Mouse (Mus musculus): Measurements from ENCODE around the gene Slc22a2. TPM values are rescaled to one million over a fixed set of nuclear protein-coding genes. Genes with fewer than 3 reads are reported as not detected.
"Not testable (repeated sequence)": the region's sequence is repeated elsewhere in the genome, so short reads cannot be mapped to it uniquely, and the experiment has no call there.

Slc22a2 gene
- total and polyA plus RNA-seq, 2 experiments = not detected

- H3K4me1 ChIP-seq (ENCODE audit: control insufficient read depth, insufficient read depth, low read length) = peaks cover 41% of the 10 kb centered on the region
- WGBS = 70% methylated on average over 7 of the region's 7 CpGs
- peaks cover 9% of the 10 kb centered on the region; the same call in 1 of the 2 replicates for H3K79me2 ChIP-seq (ENCODE audit: control insufficient read depth, insufficient read depth, low read length)
- H3K4me3 ChIP-seq (ENCODE audit: insufficient read depth, low read depth, low read length) = no peak overlapping the region
- no peak overlapping the region for H3K27ac ChIP-seq (replicated peaks; ENCODE audit: insufficient read depth, low read depth, low read length)
- TF ChIP-seq CTCF (IDR thresholded peaks at IDR 0.05; ENCODE audit: low read depth, low read length) (no peak), POLR2A (IDR thresholded peaks at IDR 0.05; ENCODE audit: extremely low read depth, insufficient read depth, low read length) (no peak)
- peaks cover 3% of the 10 kb centered on the region; the same call in 1 of the 2 replicates for H3K36me3 ChIP-seq (ENCODE audit: control insufficient read depth, insufficient read depth, low read length)
- no peak overlapping the region for H3K9ac ChIP-seq (ENCODE audit: low read depth, low read length)
- no peaks in the 10 kb centered on the region for H3K27me3 ChIP-seq (ENCODE audit: control insufficient read depth, insufficient read depth, low read length)
- DNase-seq (ENCODE audit: extremely low read depth, low read depth, low spot score) = no peak
Observed at GRCm38 (mm10) chr17:12668478-12669362, 84.8 kb downstream of the Slc22a2 start.

DNA sequence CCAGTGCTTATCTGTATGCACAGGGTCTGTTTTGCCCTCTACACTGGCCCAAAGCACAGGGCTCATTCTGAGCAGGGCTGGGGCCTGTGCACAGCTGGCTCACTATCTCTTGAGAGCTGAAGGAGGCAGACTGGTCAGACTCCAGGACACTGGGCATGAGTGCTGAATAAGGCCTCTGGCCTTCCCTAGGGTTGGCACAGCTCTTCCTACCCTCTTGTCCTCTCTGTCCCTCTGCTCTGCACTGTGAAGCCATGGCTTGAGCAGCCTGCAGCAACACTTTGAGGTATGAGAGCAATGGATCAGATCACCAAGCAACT lies 85.4 kb downstream of the Slc22a2 start:
- peak; percentile 71 for DNase-seq (ENCODE audit: extremely low read depth, low read depth, low spot score)
- Histone ChIP-seq H3K4me1 (ENCODE audit: control insufficient read depth, insufficient read depth, low read length) (peaks cover 37% of the 10 kb centered on the region), H3K27me3 (ENCODE audit: control insufficient read depth, insufficient read depth, low read length) (no peaks in the 10 kb centered on the region), H3K27ac (replicated peaks; ENCODE audit: insufficient read depth, low read depth, low read length) (no peak overlapping the region), H3K9ac (ENCODE audit: low read depth, low read length) (no peak overlapping the region), H3K79me2 (ENCODE audit: control insufficient read depth, insufficient read depth, low read length) (peaks cover 10% of the 10 kb centered on the region; the same call in 1 of the 2 replicates), H3K36me3 (ENCODE audit: control insufficient read depth, insufficient read depth, low read length) (0 out of 2 replicates have a peak, but pooled peaks cover 3% of the 10 kb centered on the region), H3K4me3 (ENCODE audit: insufficient read depth, low read depth, low read length) (no peak overlapping the region)
- no peak for TF ChIP-seq POLR2A (IDR thresholded peaks at IDR 0.05; ENCODE audit: extremely low read depth, insufficient read depth, low read length)

- 26% methylated on average over 5 of the region's 5 CpGs for WGBS
- Histone ChIP-seq H3K79me2 (ENCODE audit: control insufficient read depth, insufficient read depth, low read length) (peaks cover 21% of the 10 kb centered on the region; the same call in 1 of the 2 replicates), H3K4me3 (ENCODE audit: insufficient read depth, low read depth, low read length) (no peak overlapping the region), H3K27ac (replicated peaks; ENCODE audit: insufficient read depth, low read depth, low read length) (peak overlapping the region; percentile 82), H3K36me3 (ENCODE audit: control insufficient read depth, insufficient read depth, low read length) (no peaks in the 10 kb centered on the region), H3K27me3 (ENCODE audit: control insufficient read depth, insufficient read depth, low read length) (no peaks in the 10 kb centered on the region), H3K9ac (ENCODE audit: low read depth, low read length) (no peak overlapping the region), H3K4me1 (ENCODE audit: control insufficient read depth, insufficient read depth, low read length) (peaks cover 29% of the 10 kb centered on the region)
- no peak for TF ChIP-seq CTCF (IDR thresholded peaks at IDR 0.05; ENCODE audit: low read depth, low read length)
- TF ChIP-seq POLR2A (IDR thresholded peaks at IDR 0.05; ENCODE audit: extremely low read depth, insufficient read depth, low read length) = no peak
- peak; percentile 89 for DNase-seq (ENCODE audit: extremely low read depth, low read depth, low spot score)
Observed at GRCm38 (mm10) chr17:12671029-12671605, 87.2 kb downstream of the Slc22a2 start.

- Histone ChIP-seq H3K27ac (replicated peaks; ENCODE audit: insufficient read depth, low read depth, low read length) (peak overlapping the region; percentile 82), H3K79me2 (ENCODE audit: control insufficient read depth, insufficient read depth, low read length) (peaks cover 21% of the 10 kb centered on the region; the same call in 1 of the 2 replicates), H3K36me3 (ENCODE audit: control insufficient read depth, insufficient read depth, low read length) (no peaks in the 10 kb centered on the region), H3K27me3 (ENCODE audit: control insufficient read depth, insufficient read depth, low read length) (no peaks in the 10 kb centered on the region), H3K9ac (ENCODE audit: low read depth, low read length) (peak overlapping the region; percentile 0; the same call in 1 of the 2 replicates), H3K4me3 (ENCODE audit: insufficient read depth, low read depth, low read length) (no peak overlapping the region), H3K4me1 (ENCODE audit: control insufficient read depth, insufficient read depth, low read length) (peaks cover 31% of the 10 kb centered on the region)
- TF ChIP-seq POLR2A (IDR thresholded peaks at IDR 0.05; ENCODE audit: extremely low read depth, insufficient read depth, low read length) = no peak
- WGBS = 77% methylated on average over 7 of the region's 7 CpGs
- DNase-seq (ENCODE audit: extremely low read depth, low read depth, low spot score) = no peak
Observed at GRCm38 (mm10) chr17:12672285-12672790, 88.4 kb downstream of the Slc22a2 start.

GRCm38 (mm10) chr17:12673871-12674270 lies 89.9 kb downstream of the Slc22a2 start:
- WGBS = 20% methylated on average over 3 of the region's 3 CpGs
- DNase-seq (ENCODE audit: extremely low read depth, low read depth, low spot score) = no peak

DNA sequence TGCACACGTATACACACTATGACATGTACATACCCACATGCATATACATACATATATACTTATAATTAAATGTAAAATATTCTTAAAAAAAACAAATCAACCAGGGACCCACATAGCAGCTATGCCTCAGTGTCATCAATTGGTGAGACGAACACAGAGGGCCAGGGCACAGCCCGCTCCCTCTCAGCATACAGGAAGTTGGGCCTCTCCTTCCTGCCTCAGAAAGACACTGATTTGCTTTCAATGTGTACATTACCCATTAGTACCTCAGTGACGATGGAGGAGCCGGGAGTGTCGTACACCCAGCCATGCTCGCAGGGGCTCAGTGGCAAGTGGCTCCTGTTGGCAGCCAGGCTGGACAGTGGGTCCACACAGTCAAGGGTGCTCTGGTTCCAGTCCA lies 91.0 kb downstream of the Slc22a2 start:
- DNase-seq (ENCODE audit: extremely low read depth, low read depth, low spot score) = peak; percentile 59
- Histone ChIP-seq H3K9ac (ENCODE audit: low read depth, low read length) (peak overlapping the region; percentile 86), H3K4me3 (ENCODE audit: insufficient read depth, low read depth, low read length) (peak overlapping the region; percentile 72), H3K27ac (replicated peaks; ENCODE audit: insufficient read depth, low read depth, low read length) (peak overlapping the region; percentile 87), H3K79me2 (ENCODE audit: control insufficient read depth, insufficient read depth, low read length) (peaks cover 20% of the 10 kb centered on the region; the same call in 1 of the 2 replicates), H3K4me1 (ENCODE audit: control insufficient read depth, insufficient read depth, low read length) (peaks cover 35% of the 10 kb centered on the region)
- H3K27me3 ChIP-seq (ENCODE audit: control insufficient read depth, insufficient read depth, low read length); H3K36me3 ChIP-seq (ENCODE audit: control insufficient read depth, insufficient read depth, low read length): not testable (repeated sequence)
- 22% methylated on average over 7 of the region's 7 CpGs for WGBS

More at GRCm38 (mm10) chr17:12673871-12674270, 89.9 kb downstream of the Slc22a2 start:
- Histone ChIP-seq H3K4me3 (ENCODE audit: insufficient read depth, low read depth, low read length) (peak overlapping the region; percentile 72), H3K9ac (ENCODE audit: low read depth, low read length) (peak overlapping the region; percentile 22), H3K79me2 (ENCODE audit: control insufficient read depth, insufficient read depth, low read length) (peaks cover 21% of the 10 kb centered on the region; the same call in 1 of the 2 replicates), H3K27me3 (ENCODE audit: control insufficient read depth, insufficient read depth, low read length) (no peaks in the 10 kb centered on the region), H3K36me3 (ENCODE audit: control insufficient read depth, insufficient read depth, low read length) (no peaks in the 10 kb centered on the region), H3K27ac (replicated peaks; ENCODE audit: insufficient read depth, low read depth, low read length) (peak overlapping the region; percentile 87), H3K4me1 (ENCODE audit: control insufficient read depth, insufficient read depth, low read length) (peaks cover 39% of the 10 kb centered on the region)
- TF ChIP-seq POLR2A (IDR thresholded peaks at IDR 0.05; ENCODE audit: extremely low read depth, insufficient read depth, low read length) (no peak), CTCF (IDR thresholded peaks at IDR 0.05; ENCODE audit: low read depth, low read length) (no peak)
